Mouse (Mus musculus): ENCODE measurements at regions not wholly inside any gene's neighbourhood (a gene's known extent, or its start where the extent isn't known, plus 50 kb on each side); places are given as distances from the start of the nearest gene placed in this dataset.
A peak's percentile ranks its signal among the peaks of the same experiment; 100 is the strongest.

GRCm38 (mm10) chr10:16994526-16994925 is 728.5 kb upstream of the Cited2 start:
- H3K4me3 ChIP-seq (ENCODE audit: low read depth, low read length), result no peak overlapping the region
- 73% methylated on average over 6 of the region's 6 CpGs for WGBS
- H3K9me3 ChIP-seq (ENCODE audit: low read length), result no peaks in the 10 kb centered on the region
- H3K27me3 ChIP-seq (ENCODE audit: insufficient read depth, low read length), result no peaks in the 10 kb centered on the region
- ATAC-seq (ENCODE audit: low FRiP score) (no peak), DNase-seq (ENCODE audit: low spot score) (peak; percentile 19)
- no peak overlapping the region for H3K27ac ChIP-seq (ENCODE audit: low read depth, low read length)
- H3K9ac ChIP-seq (replicated peaks; ENCODE audit: low read length, poor library complexity, severe bottlenecking), result no peak overlapping the region
- no peaks in the 10 kb centered on the region for H3K36me3 ChIP-seq (ENCODE audit: insufficient read depth, low read length)
- H3K4me1 ChIP-seq (ENCODE audit: insufficient read depth, low read length), result no peaks in the 10 kb centered on the region
- H3K4me2 ChIP-seq (ENCODE audit: low read depth, low read length, poor library complexity, severe bottlenecking), result no peak overlapping the region
- TF ChIP-seq CTCF (IDR thresholded peaks at IDR 0.05), result no peak

- Histone ChIP-seq H3K9me3 (ENCODE audit: low read length) (no peaks in the 10 kb centered on the region), H3K27me3 (ENCODE audit: insufficient read depth, low read length) (no peaks in the 10 kb centered on the region), H3K4me1 (ENCODE audit: insufficient read depth, low read length) (no peaks in the 10 kb centered on the region), H3K4me3 (ENCODE audit: low read depth, low read length) (no peak overlapping the region), H3K9ac (replicated peaks; ENCODE audit: low read length, poor library complexity, severe bottlenecking) (no peak overlapping the region), H3K27ac (ENCODE audit: low read depth, low read length) (no peak overlapping the region), H3K36me3 (ENCODE audit: insufficient read depth, low read length) (no peaks in the 10 kb centered on the region), H3K4me2 (ENCODE audit: low read depth, low read length, poor library complexity, severe bottlenecking) (no peak overlapping the region)
- DNase-seq (ENCODE audit: low spot score), result no peak
- ATAC-seq (ENCODE audit: low FRiP score), result no peak
- TF ChIP-seq CTCF (IDR thresholded peaks at IDR 0.05), result no peak
- 43% methylated on average over 1 of the region's 1 CpGs for WGBS
Observed at GRCm38 (mm10) chr10:16995010-16995409, 728.0 kb upstream of the Cited2 start.

- Histone ChIP-seq H3K4me3 (ENCODE audit: low read depth, low read length) (no peak overlapping the region), H3K4me1 (ENCODE audit: insufficient read depth, low read length) (no peaks in the 10 kb centered on the region), H3K36me3 (ENCODE audit: insufficient read depth, low read length) (no peaks in the 10 kb centered on the region), H3K27ac (ENCODE audit: low read depth, low read length) (no peak overlapping the region), H3K4me2 (ENCODE audit: low read depth, low read length, poor library complexity, severe bottlenecking) (no peak overlapping the region), H3K27me3 (ENCODE audit: insufficient read depth, low read length) (no peaks in the 10 kb centered on the region), H3K9me3 (ENCODE audit: low read length) (no peaks in the 10 kb centered on the region), H3K9ac (replicated peaks; ENCODE audit: low read length, poor library complexity, severe bottlenecking) (no peak overlapping the region)
- DNase-seq (ENCODE audit: low spot score) (no peak), ATAC-seq (ENCODE audit: low FRiP score) (no peak)
- 85% methylated on average over 6 of the region's 6 CpGs for WGBS
- TF ChIP-seq CTCF (IDR thresholded peaks at IDR 0.05), result no peak
Observed at GRCm38 (mm10) chr10:16996820-16997466, 726.1 kb upstream of the Cited2 start.

- no peaks in the 10 kb centered on the region for H3K36me3 ChIP-seq (ENCODE audit: insufficient read depth, low read length)
Observed at GRCm38 (mm10) chr10:17001320-17001719, 721.7 kb upstream of the Cited2 start.

GRCm38 (mm10) chr10:17003123-17003849 is 719.7 kb upstream of the Cited2 start:
- 56% methylated on average over 4 of the region's 4 CpGs for WGBS
- ATAC-seq (ENCODE audit: low FRiP score), result no peak
- no peak overlapping the region for H3K4me3 ChIP-seq (ENCODE audit: low read depth, low read length)
- H3K9ac ChIP-seq (replicated peaks; ENCODE audit: low read length, poor library complexity, severe bottlenecking), result no peak overlapping the region
- no peak overlapping the region for H3K27ac ChIP-seq (ENCODE audit: low read depth, low read length)
- DNase-seq (ENCODE audit: low spot score), result no peak
- H3K36me3 ChIP-seq (ENCODE audit: insufficient read depth, low read length), result no peaks in the 10 kb centered on the region
- H3K27me3 ChIP-seq (ENCODE audit: insufficient read depth, low read length), result no peaks in the 10 kb centered on the region
- no peaks in the 10 kb centered on the region for H3K9me3 ChIP-seq (ENCODE audit: low read length)
- TF ChIP-seq CTCF (IDR thresholded peaks at IDR 0.05), result no peak
- no peak overlapping the region for H3K4me2 ChIP-seq (ENCODE audit: low read depth, low read length, poor library complexity, severe bottlenecking)
- H3K4me1 ChIP-seq (ENCODE audit: insufficient read depth, low read length), result no peaks in the 10 kb centered on the region

More at GRCm38 (mm10) chr10:17001320-17001719, 721.7 kb upstream of the Cited2 start:
- no peak for TF ChIP-seq CTCF (IDR thresholded peaks at IDR 0.05)
- DNase-seq (ENCODE audit: low spot score), result no peak
- Histone ChIP-seq H3K4me2 (ENCODE audit: low read depth, low read length, poor library complexity, severe bottlenecking) (no peak overlapping the region), H3K27me3 (ENCODE audit: insufficient read depth, low read length) (no peaks in the 10 kb centered on the region), H3K9ac (replicated peaks; ENCODE audit: low read length, poor library complexity, severe bottlenecking) (no peak overlapping the region), H3K4me3 (ENCODE audit: low read depth, low read length) (no peak overlapping the region), H3K9me3 (ENCODE audit: low read length) (no peaks in the 10 kb centered on the region), H3K4me1 (ENCODE audit: insufficient read depth, low read length) (no peaks in the 10 kb centered on the region), H3K27ac (ENCODE audit: low read depth, low read length) (no peak overlapping the region)
- ATAC-seq (ENCODE audit: low FRiP score), result no peak
- 63% methylated on average over 8 of the region's 8 CpGs for WGBS

GRCm38 (mm10) chr10:17008683-17009082 is 714.3 kb upstream of the Cited2 start:
- no peak for TF ChIP-seq CTCF (IDR thresholded peaks at IDR 0.05)
- no peak for DNase-seq (ENCODE audit: low spot score)
- Histone ChIP-seq H3K9me3 (ENCODE audit: low read length) (no peaks in the 10 kb centered on the region), H3K4me3 (ENCODE audit: low read depth, low read length) (no peak overlapping the region), H3K36me3 (ENCODE audit: insufficient read depth, low read length) (no peaks in the 10 kb centered on the region), H3K27me3 (ENCODE audit: insufficient read depth, low read length) (no peaks in the 10 kb centered on the region), H3K27ac (ENCODE audit: low read depth, low read length) (no peak overlapping the region), H3K4me2 (ENCODE audit: low read depth, low read length, poor library complexity, severe bottlenecking) (no peak overlapping the region), H3K9ac (replicated peaks; ENCODE audit: low read length, poor library complexity, severe bottlenecking) (no peak overlapping the region), H3K4me1 (ENCODE audit: insufficient read depth, low read length) (no peaks in the 10 kb centered on the region)
- WGBS, result 61% methylated on average over 4 of the region's 4 CpGs
- no peak for ATAC-seq (ENCODE audit: low FRiP score)

Measured in midbrain, postnatal 0 days (tissue).